Mouse (Mus musculus): ENCODE data around the gene Fyb2.
"Not testable (repeated sequence)": the region's sequence is repeated elsewhere in the genome, so short reads cannot be mapped to it uniquely, and the experiment has no call there.

Gene Fyb2

DNA sequence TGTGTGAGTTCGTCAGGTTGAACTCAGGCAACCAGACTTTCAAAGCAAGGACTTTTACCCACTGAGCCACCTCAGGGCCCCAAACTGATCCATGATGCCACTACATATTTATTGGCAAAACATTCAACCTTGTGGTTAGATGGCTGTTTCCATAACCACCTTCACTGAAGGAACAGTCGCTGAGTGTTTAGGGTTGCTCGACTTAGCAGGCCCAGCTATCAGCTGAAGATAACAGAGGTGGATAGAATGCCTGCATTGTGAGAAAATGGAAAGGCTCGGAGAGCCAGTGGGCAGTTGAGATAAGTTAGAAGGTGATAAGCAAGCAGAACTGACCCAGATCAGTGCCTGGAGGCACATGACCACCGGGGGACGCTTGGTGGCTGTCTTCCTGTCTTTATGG, 26.3 kb downstream of the Fyb2 start:
- no peak for DNase-seq (ENCODE audit: low read depth, low spot score)

DNA sequence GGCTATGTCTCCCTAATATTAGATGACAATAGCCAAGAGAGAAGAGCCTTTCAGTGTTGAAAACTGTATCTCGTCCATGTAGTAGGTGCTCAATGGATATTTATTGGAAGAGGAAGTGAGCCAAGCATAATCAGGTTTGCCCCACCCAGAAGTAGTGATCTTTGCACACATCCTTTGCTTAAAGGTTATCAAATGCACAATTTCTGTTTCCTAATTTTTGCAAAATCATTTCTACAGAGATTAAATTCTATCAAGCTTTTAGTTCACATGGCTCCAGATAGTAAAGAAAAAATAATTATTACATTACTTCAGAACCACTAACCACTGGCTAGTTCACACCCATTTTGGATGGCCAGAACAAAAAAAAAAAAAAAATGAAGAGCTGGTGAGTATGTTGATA, 28.6 kb downstream of the Fyb2 start:
- no peak for DNase-seq (ENCODE audit: low read depth, low spot score)

DNA sequence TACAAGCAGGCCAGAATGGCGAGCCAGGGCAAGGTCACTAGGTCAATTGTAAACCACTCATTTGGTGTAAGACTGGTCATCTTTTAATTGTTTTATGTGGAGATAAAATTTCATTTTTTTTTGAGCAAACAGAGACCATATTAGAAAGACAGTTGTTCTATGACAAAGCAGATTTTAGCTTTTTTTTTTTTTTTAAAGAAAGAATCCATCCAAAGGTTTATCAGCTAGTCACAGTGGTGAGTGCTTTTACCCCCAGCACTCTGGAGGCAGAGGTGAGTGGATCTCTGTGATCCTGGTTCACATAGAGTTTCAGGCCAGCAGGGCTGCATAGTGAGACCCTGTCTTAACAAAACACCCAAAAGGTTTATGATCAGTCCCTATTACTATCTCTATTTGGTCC, 31.2 kb downstream of the Fyb2 start:
- DNase-seq (ENCODE audit: low read depth, low spot score) = no peak

DNA sequence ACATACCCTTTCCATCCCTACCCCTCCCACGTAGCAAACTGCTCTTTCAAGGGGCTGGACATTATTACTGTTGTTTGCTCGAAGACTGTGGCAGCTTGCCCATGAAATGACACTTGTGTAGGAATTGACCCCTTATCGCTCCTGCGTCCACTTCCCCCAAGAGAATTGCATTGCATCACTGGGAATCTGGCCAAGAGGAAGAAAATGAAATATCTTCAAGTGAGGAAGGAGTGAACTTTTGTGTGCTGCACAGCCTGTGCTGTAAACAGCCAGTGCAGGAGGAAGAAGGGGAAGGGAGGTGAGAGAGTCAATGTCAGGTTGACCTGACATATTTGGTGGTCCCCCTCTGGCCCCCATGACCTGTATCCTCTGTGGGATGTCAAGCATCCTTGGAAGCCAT, 35.6 kb downstream of the Fyb2 start:
- DNase-seq (ENCODE audit: low read depth, low spot score) = no peak

DNA sequence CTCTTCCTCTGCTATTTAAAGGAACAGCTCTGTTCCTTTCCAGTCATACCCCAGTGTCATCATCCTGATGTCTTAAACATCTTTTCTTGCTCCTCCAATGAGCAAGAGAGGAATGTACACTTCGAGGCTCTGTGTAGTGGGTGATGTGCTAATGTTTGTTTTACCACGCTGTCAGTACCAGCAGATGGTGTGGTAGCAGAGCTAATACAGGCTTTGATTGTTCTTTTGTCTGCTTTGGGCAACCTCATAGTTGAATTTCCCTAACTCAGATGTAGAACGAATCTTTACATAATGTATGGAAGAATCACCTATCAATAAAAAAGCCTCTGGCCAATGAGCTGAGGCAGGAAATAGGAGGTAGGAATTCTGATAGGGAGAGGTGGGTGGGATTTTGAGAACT, 36.0 kb downstream of the Fyb2 start:
- DNase-seq (ENCODE audit: low read depth, low spot score) = peak; percentile 28

DNA sequence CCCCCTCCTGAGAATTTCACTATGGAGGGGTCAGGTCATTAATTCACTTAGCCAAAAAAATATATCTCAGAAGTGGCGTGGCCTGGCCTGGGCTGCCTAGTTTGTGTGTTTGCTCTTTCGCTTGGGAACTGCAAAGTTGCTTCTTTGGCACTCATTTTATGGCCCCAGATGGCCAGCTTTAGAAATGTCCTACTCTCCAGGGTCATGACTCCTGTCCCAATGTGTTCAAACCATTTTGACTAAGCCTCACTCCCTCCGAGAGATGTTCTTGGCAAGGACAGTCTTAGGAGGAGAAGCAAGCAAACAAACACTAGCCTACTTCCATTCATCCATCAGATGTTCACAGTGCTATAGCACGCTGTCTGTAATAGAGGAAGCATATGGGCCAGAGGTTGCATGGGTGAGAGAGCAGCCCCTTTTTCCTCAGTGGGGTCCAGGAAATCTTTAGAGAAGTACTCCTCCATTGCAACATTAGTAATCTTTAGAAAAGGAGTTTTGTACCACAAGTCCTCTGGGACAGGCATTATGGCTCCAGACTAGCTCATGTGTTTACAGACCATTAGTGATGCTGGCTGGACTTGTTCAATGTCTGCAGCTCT, 38.1 kb downstream of the Fyb2 start:
- no peak for DNase-seq (ENCODE audit: low read depth, low spot score)

DNA sequence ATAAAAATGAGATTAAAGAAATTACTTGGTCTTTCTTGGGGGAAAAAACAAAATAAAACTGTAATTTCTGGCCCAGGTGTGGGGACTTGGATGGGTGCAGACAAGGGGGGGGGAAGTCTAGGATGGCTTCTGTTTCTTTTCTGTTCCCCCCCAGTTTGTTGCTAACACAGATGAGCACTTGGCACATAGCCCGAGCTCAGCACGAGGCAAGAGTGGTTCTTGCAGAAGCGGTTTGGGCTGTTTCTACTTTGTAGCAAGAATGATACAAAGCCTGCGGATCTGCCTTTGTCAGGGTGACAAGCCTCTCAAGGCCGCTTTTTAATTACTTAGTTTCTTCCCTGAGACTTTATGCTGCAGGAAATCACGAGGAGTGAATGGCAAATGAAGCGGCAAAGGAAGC, 43.4 kb downstream of the Fyb2 start:
- DNase-seq (ENCODE audit: low read depth, low spot score) = no peak

DNA sequence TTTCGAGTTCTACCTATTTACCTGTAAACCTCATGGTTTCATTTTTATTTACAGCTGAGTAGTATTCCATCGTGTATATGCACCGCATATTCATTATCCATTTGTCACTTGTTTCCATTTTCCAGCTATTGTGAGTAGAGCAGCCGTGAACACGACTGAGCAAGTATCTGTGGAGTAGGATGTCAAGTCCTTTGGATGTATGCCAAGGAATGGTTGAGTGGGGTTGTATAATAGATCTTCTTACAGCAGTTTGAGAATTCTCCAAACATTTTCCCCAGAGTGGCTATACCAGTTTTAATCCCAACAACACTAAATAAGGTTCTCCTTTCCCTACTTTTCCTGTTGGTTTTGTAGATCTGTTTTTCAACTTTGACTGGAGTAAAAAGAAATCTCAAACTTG, 48.2 kb downstream of the Fyb2 start:
- DNase-seq (ENCODE audit: low read depth, low spot score) = no peak

DNA sequence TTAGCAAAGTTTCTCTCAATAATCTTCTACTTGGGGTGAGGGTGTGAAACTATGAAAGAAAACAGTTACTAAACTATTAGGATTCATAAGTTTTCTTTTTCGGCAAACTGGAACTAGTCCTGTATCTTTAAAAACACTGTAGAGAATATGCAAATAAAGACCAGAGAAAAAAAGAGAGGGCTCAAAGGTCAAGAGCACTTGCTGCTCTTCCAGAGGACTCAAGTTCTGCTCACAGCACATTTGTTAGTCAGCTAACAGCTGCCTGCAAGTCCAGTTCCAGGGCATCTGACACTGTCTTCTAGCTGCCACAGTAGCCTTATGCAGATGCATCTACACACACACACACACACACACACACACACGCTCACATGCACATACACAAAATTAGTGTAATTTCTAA, 59.4 kb downstream of the Fyb2 start:
- no peak for DNase-seq (ENCODE audit: low read depth, low spot score)

DNA sequence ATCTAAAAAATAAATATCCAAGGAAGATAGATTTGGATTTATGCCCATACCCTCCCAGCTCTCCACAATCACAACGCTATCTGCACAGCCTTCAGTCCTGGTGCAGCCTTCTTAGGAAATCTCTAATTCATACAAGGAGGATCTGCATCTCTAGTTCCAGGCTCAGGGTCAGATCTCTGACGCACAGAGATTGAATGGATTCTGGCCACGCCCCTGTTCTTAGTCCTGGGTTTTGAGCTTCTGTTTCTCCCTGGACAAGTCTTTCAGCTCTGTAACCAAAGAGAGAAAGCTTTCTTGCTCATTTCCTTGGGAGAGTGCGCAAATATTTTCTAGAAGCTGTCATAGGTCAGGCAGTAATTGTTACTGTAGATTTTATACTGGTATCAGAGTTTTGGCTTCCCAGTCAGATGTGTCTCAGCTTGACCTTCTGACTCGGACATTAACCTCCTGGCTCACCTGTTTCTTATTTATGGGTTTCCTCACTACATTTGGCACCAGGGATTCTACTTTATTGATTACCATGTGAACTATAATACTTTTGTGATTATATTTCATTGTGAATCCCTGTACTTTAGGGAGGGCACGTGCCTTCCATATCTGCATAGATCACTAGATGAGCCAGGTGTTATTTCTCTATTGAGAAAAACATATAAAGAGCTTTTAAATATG, 62.0 kb downstream of the Fyb2 start:
- DNase-seq (ENCODE audit: low read depth, low spot score) = no peak

DNA sequence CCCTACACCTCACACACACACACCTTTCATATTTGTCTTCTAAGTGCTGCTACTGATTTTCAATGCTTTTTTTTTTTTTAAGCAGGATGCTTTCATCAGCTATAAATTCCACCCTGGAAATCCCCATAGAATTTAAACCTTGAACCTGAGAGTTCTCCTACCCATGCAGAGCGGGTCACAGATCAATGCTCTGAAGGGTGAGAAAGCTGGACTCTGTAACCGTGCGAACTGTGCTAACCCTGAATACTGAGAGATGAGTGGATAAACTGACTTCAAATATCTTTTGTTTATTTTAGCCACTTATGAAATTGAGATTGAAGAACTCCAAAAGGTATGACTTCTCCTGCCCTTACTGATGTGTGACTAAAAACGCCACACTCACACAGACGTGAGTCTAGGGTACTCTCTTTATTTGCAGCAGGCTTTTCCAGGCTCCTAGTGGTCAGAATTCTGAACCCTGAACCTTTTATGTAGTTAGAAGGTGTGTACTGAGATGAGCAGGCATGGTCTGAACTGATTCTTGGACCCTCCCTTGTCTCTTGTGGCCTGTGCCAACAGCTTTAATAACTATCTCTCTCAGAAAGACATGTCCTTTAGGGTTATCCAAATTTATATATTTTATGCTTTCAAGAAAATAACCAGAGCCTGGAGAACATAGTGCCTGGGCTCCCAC, 72.8 kb downstream of the Fyb2 start:
- no peak for DNase-seq (ENCODE audit: low read depth, low spot score)

DNA sequence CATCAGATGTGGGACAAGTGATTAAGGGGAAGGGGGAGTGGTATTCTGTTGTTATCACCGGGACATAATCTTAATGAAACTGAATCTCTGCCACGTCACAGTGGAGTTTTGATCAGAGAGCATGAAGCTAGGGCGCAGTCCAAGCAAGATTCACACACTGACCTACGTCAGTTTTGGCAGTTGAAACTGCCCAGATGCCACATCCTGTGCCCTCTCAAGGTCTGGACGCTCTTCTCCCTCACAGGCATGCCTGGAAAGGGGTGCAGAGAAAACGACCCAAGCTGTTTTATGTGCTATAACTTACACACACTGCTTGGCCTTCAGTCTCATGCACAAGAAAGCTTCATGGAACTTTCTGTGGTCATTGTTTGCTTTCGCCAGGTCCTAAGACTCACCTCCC, 74.4 kb downstream of the Fyb2 start:
- no peak for DNase-seq (ENCODE audit: low read depth, low spot score)

DNA sequence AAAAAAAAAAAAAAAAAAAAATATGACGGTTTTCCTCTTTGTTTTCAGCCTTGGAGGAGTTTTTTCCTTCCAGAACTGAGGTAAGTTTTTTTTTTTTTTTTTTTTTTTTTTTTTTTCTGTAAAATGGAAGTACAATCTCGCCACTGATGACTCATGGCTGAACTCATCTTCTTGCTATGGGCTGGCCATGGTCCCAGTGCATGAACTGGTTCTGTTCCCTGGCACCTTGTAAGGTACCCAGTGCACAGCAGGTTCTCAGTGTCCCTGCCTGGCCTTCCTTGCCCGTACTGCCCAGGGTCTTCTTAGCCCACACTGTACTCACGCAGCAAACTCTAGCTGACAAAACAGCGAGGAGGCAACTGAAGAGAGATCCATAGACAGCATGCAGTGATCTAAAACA, 74.8 kb downstream of the Fyb2 start:
- no peak for DNase-seq (ENCODE audit: low read depth, low spot score)

DNA sequence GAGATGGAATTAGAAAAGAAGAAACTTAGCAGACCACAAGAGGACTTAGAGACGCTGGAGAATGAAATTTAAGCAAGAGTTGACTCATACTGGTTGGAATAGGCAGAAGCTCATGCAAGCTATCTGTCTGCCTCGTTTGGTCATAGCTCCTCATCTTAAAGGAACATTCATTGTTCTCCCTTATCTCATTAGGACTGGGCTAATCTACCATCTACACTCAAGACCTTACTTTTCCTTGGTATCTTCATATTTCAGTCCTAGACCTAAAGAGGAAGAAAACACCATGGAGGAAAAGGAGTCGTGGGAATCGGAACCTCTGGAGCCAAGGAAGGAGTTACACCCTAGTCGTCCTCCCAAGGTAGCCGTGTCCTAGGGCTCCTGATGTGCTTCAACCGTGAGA, 75.5 kb downstream of the Fyb2 start:
- no peak for DNase-seq (ENCODE audit: low read depth, low spot score)

DNA sequence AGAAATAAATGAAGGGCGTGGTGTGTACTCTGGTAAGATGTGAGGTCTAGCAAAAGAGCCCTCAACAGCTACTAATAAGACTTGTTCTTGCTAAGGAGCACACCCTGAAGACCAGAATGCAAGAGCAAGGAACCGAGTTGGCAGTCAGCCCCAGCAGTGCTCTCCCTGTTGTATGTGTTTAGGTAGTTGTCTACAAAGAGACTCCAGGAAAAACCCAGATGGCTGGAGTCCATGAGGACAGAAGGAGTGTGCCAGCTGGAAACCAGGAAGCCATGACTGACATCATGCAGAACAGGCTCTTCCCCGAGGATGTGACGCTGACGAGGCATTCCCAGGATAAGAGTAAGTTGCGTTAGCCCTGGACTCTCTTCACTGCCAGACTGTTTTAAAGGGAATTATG, 76.8 kb downstream of the Fyb2 start:
- no peak for DNase-seq (ENCODE audit: low read depth, low spot score)

DNA sequence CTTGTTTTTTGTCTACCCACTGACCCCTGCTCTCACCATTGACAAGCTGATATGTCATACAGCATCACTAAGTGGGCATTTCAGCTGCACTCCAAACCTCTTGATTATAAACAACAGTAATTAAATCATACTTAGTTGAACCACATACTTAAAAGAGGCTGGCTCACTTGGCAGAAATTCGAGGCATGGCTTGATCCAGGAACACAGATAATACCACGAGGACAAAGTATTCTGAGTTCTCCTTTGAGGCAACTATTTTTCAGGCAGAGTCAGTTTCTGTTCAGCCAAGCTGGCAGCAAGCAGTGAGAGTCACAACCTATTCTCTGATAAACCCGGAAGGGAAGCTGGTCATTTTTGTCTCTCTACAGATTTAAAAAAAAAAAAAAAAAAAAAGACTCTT, 77.4 kb downstream of the Fyb2 start:
- DNase-seq (ENCODE audit: low read depth, low spot score) = no peak

DNA sequence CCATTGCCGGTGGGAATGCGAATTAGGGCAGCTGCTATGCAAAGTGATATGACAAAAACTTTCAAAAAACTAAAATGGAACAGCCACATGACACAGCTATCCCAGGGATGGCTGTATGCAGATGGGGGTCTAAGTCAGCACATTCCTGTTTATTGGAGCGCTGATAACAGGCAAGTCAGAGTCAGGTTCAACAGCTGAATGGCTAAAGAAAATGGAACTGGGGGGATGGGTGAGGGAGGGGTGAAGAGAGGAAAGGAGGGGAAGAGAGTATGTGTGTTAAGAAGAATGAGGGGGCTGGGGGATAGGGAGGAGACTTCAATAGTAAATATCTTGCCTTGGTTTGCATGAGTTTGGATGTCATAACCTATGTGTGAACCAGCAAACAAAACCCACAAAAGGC, 79.0 kb downstream of the Fyb2 start:
- DNase-seq (ENCODE audit: low read depth, low spot score) = no peak

DNA sequence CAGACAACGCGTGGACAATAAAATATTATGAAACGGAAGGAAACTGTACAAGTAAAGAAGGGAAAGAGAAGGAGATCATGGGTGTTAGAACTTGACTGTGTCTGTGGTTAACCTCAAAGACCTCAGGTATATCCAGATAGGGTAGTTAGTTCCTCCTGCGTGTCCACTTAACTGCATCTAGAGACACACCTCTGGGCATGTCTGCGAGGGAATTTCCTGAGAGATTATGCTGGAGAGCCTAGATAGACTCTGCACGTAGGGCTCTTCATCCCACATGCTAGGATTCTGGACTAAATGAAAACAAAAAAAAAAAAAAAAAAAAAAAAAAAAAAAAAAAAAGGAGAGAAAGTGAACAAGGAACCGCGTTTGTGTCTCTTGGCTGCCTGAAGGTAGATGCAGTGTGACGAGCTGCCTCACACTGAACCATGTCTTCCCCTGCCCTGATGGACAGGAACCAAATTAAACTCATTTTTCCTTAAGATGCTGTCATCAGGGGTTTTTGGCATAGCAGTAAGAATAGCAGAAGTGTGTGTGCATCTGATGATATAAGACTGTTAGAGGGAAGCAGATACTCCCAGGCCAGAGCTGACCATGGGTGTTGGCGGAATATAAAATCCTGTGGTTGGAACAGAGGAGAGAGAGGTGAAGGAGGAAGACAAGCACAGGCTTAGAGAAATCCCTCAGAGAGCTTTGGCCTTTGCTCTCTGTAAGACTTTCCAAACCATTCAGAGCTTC, 80.1 kb downstream of the Fyb2 start:
- DNase-seq (ENCODE audit: low read depth, low spot score) = no peak

DNA sequence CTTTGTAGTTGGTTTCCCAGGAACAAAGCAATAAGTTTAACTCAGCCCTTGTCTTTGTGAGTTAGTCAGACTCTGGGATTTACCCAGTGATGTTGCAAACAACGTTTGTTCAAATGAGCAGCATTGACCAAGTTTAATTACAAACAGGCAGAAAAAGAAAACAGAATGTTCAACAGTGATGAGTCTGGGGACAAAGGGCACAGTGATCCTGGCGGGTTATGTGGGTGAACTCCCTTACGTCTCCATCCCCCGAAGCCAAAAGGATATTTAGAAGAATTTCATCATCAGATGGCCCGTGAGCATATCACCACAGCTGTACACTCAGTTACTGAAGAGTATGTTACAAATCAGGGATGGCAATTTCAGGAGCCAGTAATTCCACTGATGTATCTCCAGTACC, 86.4 kb downstream of the Fyb2 start:
- DNase-seq (ENCODE audit: low read depth, low spot score) = no peak

DNA sequence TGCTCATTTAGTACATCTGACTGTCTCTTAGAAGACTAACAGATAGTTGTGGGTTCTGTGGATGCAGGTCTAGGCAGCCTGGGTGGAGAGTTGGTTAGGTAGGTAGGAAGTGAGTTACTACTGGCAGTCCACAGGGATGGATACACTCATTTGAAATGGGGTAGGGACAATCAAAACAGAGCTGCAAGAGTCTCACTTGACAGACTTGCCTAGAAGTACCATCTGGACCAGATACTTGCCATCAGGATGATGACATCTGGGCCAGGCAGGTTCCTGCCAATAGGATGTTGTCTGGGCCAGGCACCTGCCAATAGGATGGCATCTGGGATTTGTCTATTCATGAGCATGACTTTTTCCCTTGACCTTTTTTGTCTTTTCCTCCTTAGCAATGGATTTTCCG, 88.5 kb downstream of the Fyb2 start:
- no peak for DNase-seq (ENCODE audit: low read depth, low spot score)

DNA sequence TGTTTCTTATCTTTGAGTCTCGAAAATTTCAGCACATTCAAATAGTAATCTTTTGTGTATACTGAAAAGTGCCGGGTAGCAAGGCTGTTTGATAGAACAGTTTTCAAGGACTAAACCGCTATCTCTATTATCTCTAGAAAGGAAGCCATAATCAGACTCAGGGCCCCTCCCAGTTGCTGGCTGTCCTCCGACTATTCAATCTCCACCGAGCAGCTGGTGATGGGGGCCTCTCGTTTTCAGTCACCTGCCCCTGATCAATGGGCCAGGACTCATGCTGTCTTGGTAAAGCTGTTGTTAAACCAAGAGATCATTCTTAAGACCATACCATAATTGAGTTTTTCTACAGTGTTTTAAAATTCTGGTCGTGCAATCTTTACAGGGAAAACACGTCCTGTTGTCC, 90.9 kb downstream of the Fyb2 start:
- DNase-seq (ENCODE audit: low read depth, low spot score) = no peak

DNA sequence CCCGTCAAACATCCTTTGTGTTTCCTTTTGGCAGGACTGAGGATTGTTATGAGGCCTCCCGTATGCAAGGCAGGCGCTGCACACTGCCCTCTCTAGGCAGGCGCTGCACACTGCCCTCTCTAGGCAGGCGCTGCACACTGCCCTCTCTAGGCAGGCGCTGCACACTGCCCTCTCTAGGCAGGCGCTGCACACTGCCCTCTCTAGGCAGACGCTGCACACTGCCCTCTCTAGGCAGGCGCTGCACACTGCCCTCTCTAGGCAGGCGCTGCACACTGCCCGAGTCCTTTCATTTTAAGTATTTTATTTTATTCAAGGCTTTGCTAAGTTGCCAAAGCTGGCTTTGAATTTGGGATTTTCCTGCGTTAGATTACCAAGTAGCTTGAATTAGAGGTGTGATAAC, 91.4 kb downstream of the Fyb2 start:
- DNase-seq (ENCODE audit: low read depth, low spot score) = not testable (repeated sequence)
